Comparison of ENCODE assay signal across 26 mouse cellular contexts in genomic region chr10:119311578-119311977, GRCm38 (mm10).
A peak's percentile ranks its signal among the peaks of the same experiment; 100 is the strongest.
DNase-seq lines count a peak whose midpoint lies in the region; ATAC-seq and TF ChIP-seq lines count a peak whose summit lies in the region.
"Had no signal": no experiment of that assay in that cellular context is flagged by ENCODE, and none has a peak within 500 bp of the region (broad histone marks: within the 10 kb centered on the region; RNA-seq: fewer than 3 reads in every experiment).

No protein-coding gene starts in this region.

- TF ChIP-seq EP300 in CH12.LX (IDR thresholded peaks at IDR 0.05; ENCODE audit: low read length) = no peak

- TF ChIP-seq CTCF in forebrain, postnatal 0 days (IDR thresholded peaks at IDR 0.05; ENCODE audit: low read depth) = peak; percentile 25; the same call in 1 of the 2 replicates
- TF ChIP-seq CTCF in layer of hippocampus, adult 2 months (conservative IDR thresholded peaks at IDR 0.05) = peak; percentile 40
- TF ChIP-seq CTCF in CH12.LX (conservative IDR thresholded peaks at IDR 0.05 in 1 of 2, IDR thresholded peaks at IDR 0.05 in 1 of 2; ENCODE audit: low read depth in 2 of 2, low read length in 2 of 2) = peak in 1 of 2 experiments; percentile 62; a peak in 2 of 4 replicates
- TF ChIP-seq CTCF in brain, embryonic 14.5 days (IDR thresholded peaks at IDR 0.05; ENCODE audit: borderline replicate concordance, extremely low read depth, insufficient read depth, insufficient read length) = no peak

- no peak for ATAC-seq in forebrain, postnatal 0 days
- ATAC-seq in forebrain, embryonic 13.5 days = no peak
- ATAC-seq: forebrain, embryonic 16.5 days; hindbrain, embryonic 16.5 days; intestine, embryonic 15.5 days; Patski had no signal

- 31% methylated on average over 1 of the region's 1 CpGs for WGBS in forebrain, postnatal 0 days
- WGBS in forebrain, embryonic 13.5 days = 33% methylated on average over 1 of the region's 1 CpGs

- no peaks in the 10 kb centered on the region for H3K36me3 ChIP-seq in forebrain, postnatal 0 days (ENCODE audit: insufficient read depth)
- no peaks in the 10 kb centered on the region for H3K36me3 ChIP-seq in forebrain, embryonic 13.5 days (ENCODE audit: poor library complexity, severe bottlenecking)
- no peaks in the 10 kb centered on the region for H3K36me3 ChIP-seq in CH12.LX (replicated peaks in 1 of 2; ENCODE audit: control insufficient read depth in 1 of 2, insufficient read depth in 1 of 2, low read length in 1 of 2)
- H3K36me3 ChIP-seq: embryonic facial prominence, embryonic 13.5 days; forebrain, embryonic 10.5 days; G1E; hindbrain, embryonic 10.5 days; intestine, embryonic 15.5 days; limb, embryonic 12.5 days; liver, embryonic 15.5 days; lung, embryonic 15.5 days; neural tube, embryonic 13.5 days had no signal

- in situ Hi-C loops in CH12.LX (cut with MboI; ENCODE audit: low pct_ligation_motif_present, low pct_unique_long_range_greater_than_20kb, low sequenced_read_pairs) = no loop called here

- TF ChIP-seq RAD21 in CH12.LX (IDR thresholded peaks at IDR 0.05; ENCODE audit: low read depth, low read length) = peak; percentile 12

- TF ChIP-seq POLR2A in CH12.LX (IDR thresholded peaks at IDR 0.05; ENCODE audit: low read depth, low read length) = no peak
- TF ChIP-seq POLR2A in brain, embryonic 14.5 days (IDR thresholded peaks at IDR 0.05; ENCODE audit: borderline replicate concordance, extremely low read depth, insufficient read depth, insufficient read length, poor library complexity, severe bottlenecking) = no peak

- dilution Hi-C loops in CH12.LX (cut with MboI; ENCODE audit: extremely low pct_ligation_motif_present, extremely low pct_unique_long_range_greater_than_20kb, low sequenced_read_pairs) = no loop called here

- H3K79me2 ChIP-seq in CH12.LX (replicated peaks; ENCODE audit: control insufficient read depth, extremely low read depth, insufficient read depth, poor library complexity, severe bottlenecking) = no peaks in the 10 kb centered on the region

- H3K27me3 ChIP-seq in forebrain, postnatal 0 days (ENCODE audit: insufficient read depth, low read length) = no peaks in the 10 kb centered on the region
- H3K27me3 ChIP-seq in forebrain, embryonic 13.5 days = no peaks in the 10 kb centered on the region
- no peaks in the 10 kb centered on the region for H3K27me3 ChIP-seq in CH12.LX (replicated peaks)
- H3K27me3 ChIP-seq: embryonic facial prominence, embryonic 13.5 days; intestine, embryonic 15.5 days; limb, embryonic 12.5 days; liver, embryonic 15.5 days; lung, embryonic 15.5 days; neural tube, embryonic 13.5 days had no signal

- no peak for DNase-seq in forebrain, postnatal 0 days
- no peak for DNase-seq in layer of hippocampus, adult 2 months (ENCODE audit: low spot score in 2 of 2)
- DNase-seq in layer of hippocampus, postnatal 10 days (ENCODE audit: low spot score in 2 of 2) = no peak
- DNase-seq in CH12.LX (ENCODE audit: extremely low read depth) = no peak
- DNase-seq in brain, embryonic 14.5 days (ENCODE audit: low read depth) = peak; percentile 12
- no peak for DNase-seq in spleen, adult 12 weeks (ENCODE audit: low spot score)
- DNase-seq: adrenal gland, postnatal 25 days; cerebellum, adult 2 months; heart, postnatal 14 days; kidney, postnatal 36 days; right cerebral cortex, postnatal 4 days; thymus, postnatal 4 days had no signal

- no peak overlapping the region for H3K4me3 ChIP-seq in forebrain, postnatal 0 days (ENCODE audit: low read depth, low read length)
- H3K4me3 ChIP-seq in forebrain, embryonic 13.5 days = no peak overlapping the region
- H3K4me3 ChIP-seq in layer of hippocampus, adult 2 months = no peak overlapping the region
- H3K4me3 ChIP-seq in CH12.LX (replicated peaks in 1 of 3; ENCODE audit: low read depth in 2 of 3, low read length in 2 of 3, poor library complexity in 1 of 3) = no peak overlapping the region
- H3K4me3 ChIP-seq: embryonic facial prominence, embryonic 13.5 days; forebrain, embryonic 10.5 days; hindbrain, embryonic 10.5 days; intestine, embryonic 15.5 days; limb, embryonic 12.5 days; liver, embryonic 15.5 days; lung, embryonic 15.5 days; neural tube, embryonic 13.5 days had no signal

- no peak overlapping the region for H3K9ac ChIP-seq in forebrain, postnatal 0 days
- no peak overlapping the region for H3K9ac ChIP-seq in forebrain, embryonic 13.5 days
- no peak overlapping the region for H3K9ac ChIP-seq in CH12.LX (ENCODE audit: insufficient read depth, low read depth)
- H3K9ac ChIP-seq: embryonic facial prominence, embryonic 13.5 days; intestine, embryonic 15.5 days; limb, embryonic 12.5 days; liver, embryonic 15.5 days; lung, embryonic 15.5 days; neural tube, embryonic 13.5 days had no signal

- H3K4me1 ChIP-seq in forebrain, postnatal 0 days (ENCODE audit: insufficient read depth) = no peaks in the 10 kb centered on the region
- no peaks in the 10 kb centered on the region for H3K4me1 ChIP-seq in forebrain, embryonic 13.5 days
- H3K4me1 ChIP-seq in CH12.LX (ENCODE audit: control insufficient read depth in 1 of 2, insufficient read depth in 2 of 2) = no peaks in the 10 kb centered on the region
- H3K4me1 ChIP-seq: embryonic facial prominence, embryonic 13.5 days; forebrain, embryonic 10.5 days; hindbrain, embryonic 10.5 days; intestine, embryonic 15.5 days; limb, embryonic 12.5 days; liver, embryonic 15.5 days; lung, embryonic 15.5 days; neural tube, embryonic 13.5 days had no signal

- H3K9me3 ChIP-seq in forebrain, postnatal 0 days (ENCODE audit: low read length) = no peaks in the 10 kb centered on the region
- no peaks in the 10 kb centered on the region for H3K9me3 ChIP-seq in forebrain, embryonic 13.5 days (replicated peaks)
- H3K9me3 ChIP-seq in CH12.LX (replicated peaks; ENCODE audit: low read length) = no peaks in the 10 kb centered on the region
- H3K9me3 ChIP-seq: embryonic facial prominence, embryonic 13.5 days; forebrain, embryonic 10.5 days; G1E; hindbrain, embryonic 10.5 days; intestine, embryonic 15.5 days; limb, embryonic 12.5 days; liver, embryonic 15.5 days; lung, embryonic 15.5 days; neural tube, embryonic 13.5 days had no signal

- no peak overlapping the region for H3K4me2 ChIP-seq in forebrain, postnatal 0 days (ENCODE audit: low read depth)
- no peak overlapping the region for H3K4me2 ChIP-seq in forebrain, embryonic 13.5 days
- H3K4me2 ChIP-seq in CH12.LX (ENCODE audit: insufficient read depth, low read depth, poor library complexity, severe bottlenecking) = no peak overlapping the region
- H3K4me2 ChIP-seq: embryonic facial prominence, embryonic 13.5 days; intestine, embryonic 15.5 days; limb, embryonic 12.5 days; liver, embryonic 15.5 days; lung, embryonic 15.5 days; midbrain, embryonic 11.5 days; neural tube, embryonic 13.5 days had no signal

- H3K27ac ChIP-seq in forebrain, postnatal 0 days (ENCODE audit: low read depth, low read length) = no peak overlapping the region
- H3K27ac ChIP-seq in forebrain, embryonic 13.5 days = no peak overlapping the region
- no peak overlapping the region for H3K27ac ChIP-seq in layer of hippocampus, adult 2 months
- no peak overlapping the region for H3K27ac ChIP-seq in CH12.LX (ENCODE audit: insufficient read depth, low read depth)
- H3K27ac ChIP-seq: embryonic facial prominence, embryonic 13.5 days; forebrain, embryonic 10.5 days; hindbrain, embryonic 10.5 days; intestine, embryonic 15.5 days; limb, embryonic 12.5 days; liver, embryonic 15.5 days; lung, embryonic 15.5 days; neural tube, embryonic 13.5 days had no signal

TF ChIP-seq in CH12.LX, 34 proteins besides CTCF, POLR2A, EP300 and RAD21:
- TF ChIP-seq MYC (IDR thresholded peaks at IDR 0.05; ENCODE audit: low read depth, low read length) = peak; percentile 74
- no peak for TF ChIP-seq BHLHE40 (IDR thresholded peaks at IDR 0.05; ENCODE audit: low read depth, low read length)
- no peak for TF ChIP-seq E2F4 (IDR thresholded peaks at IDR 0.05; ENCODE audit: insufficient replicate concordance, low read depth, low read length)
- peak; percentile 55; the same call in 1 of the 2 replicates for TF ChIP-seq MAX (IDR thresholded peaks at IDR 0.05; ENCODE audit: low read length)
- TF ChIP-seq SMC3 (IDR thresholded peaks at IDR 0.05; ENCODE audit: low read depth, low read length) = peak; percentile 27
- no peak for TF ChIP-seq JUN (IDR thresholded peaks at IDR 0.05; ENCODE audit: insufficient read depth, low read depth, low read length)
